Mouse (Mus musculus) limb, embryonic 10.5 days (tissue): ENCODE measurements around the gene Mef2c. TPM values are rescaled to one million over a fixed set of nuclear protein-coding genes. Genes with fewer than 3 reads are reported as not detected.

Experiments
- DNase-seq: peaks from one replicate; pipeline ENCODE4 v3.0.0-alpha.2; 2017; ENCODE audit warnings: low spot score
- H3K27ac ChIP-seq: fragments of 300-500 bp; sonication (generic); 2 replicates; pipeline ENCODE4 v1.5.1; 2016; ENCODE audit warnings: mild to moderate bottlenecking
- H3K27me3 ChIP-seq: fragments of 300-500 bp; sonication (generic); 2 replicates; pipeline ENCODE4 v1.6.1; 2016; ENCODE audit warnings: low read depth, mild to moderate bottlenecking; ENCODE audit not compliant: poor library complexity, severe bottlenecking
- H3K36me3 ChIP-seq: fragments of 300-500 bp; sonication (generic); 2 replicates; pipeline ENCODE4 v1.6.1; 2016; ENCODE audit warnings: mild to moderate bottlenecking, moderate library complexity
- H3K4me1 ChIP-seq: fragments of 300-500 bp; sonication (generic); 2 replicates; pipeline ENCODE4 v1.6.1; 2016
- H3K4me3 ChIP-seq: fragments of 300-500 bp; sonication (generic); 2 replicates; pipeline ENCODE4 v1.5.1; 2016; ENCODE audit warnings: mild to moderate bottlenecking, moderate library complexity
- H3K9me3 ChIP-seq: fragments of 300-500 bp; sonication (generic); replicated peaks from 2 replicates; pipeline ENCODE4 v1.6.1; 2016; ENCODE audit warnings: mild to moderate bottlenecking
- WGBS: fragments of 180-500 bp; shearing (Covaris S2); methylation state at CpG from one replicate; pipeline ENCODE4 v1.1.7; 2016; 5-methylcytosine and 5-hydroxymethylcytosine counted together
- polyA plus RNA-seq: library from polyadenylated mRNA; unstranded; fragments of >200 nt; fragmentation: Nextera tagmentation; extraction: Ambion mirVana; gene quantifications from 2 replicates; pipeline ENCODE4 v1.2.1, GENCODE M21; 2016

Gene Mef2c
- polyA plus RNA-seq, 1 experiment from 2014 or later, result 17.5 TPM

DNA sequence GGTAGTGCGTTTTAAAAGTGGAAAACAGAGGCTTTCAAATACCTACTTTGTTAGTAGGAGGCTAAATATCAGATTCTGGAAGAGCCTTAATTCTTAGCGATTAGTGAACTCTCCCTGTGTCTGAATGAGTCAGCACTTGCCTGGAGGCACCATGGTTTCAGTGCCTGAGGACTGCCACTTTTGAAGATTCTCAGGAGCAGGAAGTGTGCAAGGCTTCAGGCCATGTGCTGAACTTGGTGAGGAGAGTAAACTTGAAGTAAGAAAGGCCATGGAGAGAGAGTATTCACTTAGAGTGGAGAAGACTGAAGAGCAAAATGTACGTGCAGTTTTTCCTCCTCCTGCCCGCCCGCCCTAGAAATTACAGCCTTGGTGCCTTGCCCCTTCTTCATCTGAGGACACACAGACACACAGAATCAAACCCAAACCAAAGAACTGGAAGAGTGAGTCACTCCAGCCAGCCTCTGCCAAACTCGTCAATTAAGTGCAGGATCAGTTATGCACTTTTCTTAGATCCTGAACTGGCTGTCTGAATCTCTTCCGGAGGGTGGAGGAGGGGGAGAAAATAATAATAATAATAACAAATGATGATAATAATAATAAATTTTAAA is 148.2 kb downstream of the Mef2c start:
- Histone ChIP-seq H3K9me3 (no peaks in the 10 kb centered on the region), H3K27me3 (no peaks in the 10 kb centered on the region), H3K36me3 (no peaks in the 10 kb centered on the region), H3K27ac (no peak overlapping the region), H3K4me1 (no peaks in the 10 kb centered on the region), H3K4me3 (no peak overlapping the region)
- DNase-seq, result no peak
- WGBS, result 82% methylated on average over 7 of the region's 7 CpGs

DNA sequence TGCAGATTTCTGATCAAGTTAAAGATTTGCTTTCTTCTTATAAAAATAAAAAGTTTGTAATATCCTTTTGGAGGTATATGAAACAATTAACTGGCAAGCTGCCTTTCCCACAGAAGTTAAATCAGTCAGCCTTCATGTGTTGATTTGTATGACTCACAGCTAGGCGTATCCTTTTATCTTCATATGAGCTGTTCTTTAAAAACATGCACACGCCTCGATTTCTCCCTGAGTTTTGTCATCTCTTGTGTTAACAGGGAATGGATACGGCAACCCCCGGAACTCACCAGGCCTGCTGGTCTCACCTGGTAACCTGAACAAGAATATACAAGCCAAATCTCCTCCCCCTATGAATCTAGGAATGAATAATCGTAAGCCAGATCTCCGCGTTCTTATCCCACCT is 148.7 kb downstream of the Mef2c start:
- no peaks in the 10 kb centered on the region for H3K4me1 ChIP-seq
- no peak overlapping the region for H3K27ac ChIP-seq
- no peak overlapping the region for H3K4me3 ChIP-seq
- DNase-seq, result no peak
- 94% methylated on average over 8 of the region's 8 CpGs for WGBS
- no peaks in the 10 kb centered on the region for H3K27me3 ChIP-seq
- no peaks in the 10 kb centered on the region for H3K36me3 ChIP-seq
- H3K9me3 ChIP-seq, result no peaks in the 10 kb centered on the region

DNA sequence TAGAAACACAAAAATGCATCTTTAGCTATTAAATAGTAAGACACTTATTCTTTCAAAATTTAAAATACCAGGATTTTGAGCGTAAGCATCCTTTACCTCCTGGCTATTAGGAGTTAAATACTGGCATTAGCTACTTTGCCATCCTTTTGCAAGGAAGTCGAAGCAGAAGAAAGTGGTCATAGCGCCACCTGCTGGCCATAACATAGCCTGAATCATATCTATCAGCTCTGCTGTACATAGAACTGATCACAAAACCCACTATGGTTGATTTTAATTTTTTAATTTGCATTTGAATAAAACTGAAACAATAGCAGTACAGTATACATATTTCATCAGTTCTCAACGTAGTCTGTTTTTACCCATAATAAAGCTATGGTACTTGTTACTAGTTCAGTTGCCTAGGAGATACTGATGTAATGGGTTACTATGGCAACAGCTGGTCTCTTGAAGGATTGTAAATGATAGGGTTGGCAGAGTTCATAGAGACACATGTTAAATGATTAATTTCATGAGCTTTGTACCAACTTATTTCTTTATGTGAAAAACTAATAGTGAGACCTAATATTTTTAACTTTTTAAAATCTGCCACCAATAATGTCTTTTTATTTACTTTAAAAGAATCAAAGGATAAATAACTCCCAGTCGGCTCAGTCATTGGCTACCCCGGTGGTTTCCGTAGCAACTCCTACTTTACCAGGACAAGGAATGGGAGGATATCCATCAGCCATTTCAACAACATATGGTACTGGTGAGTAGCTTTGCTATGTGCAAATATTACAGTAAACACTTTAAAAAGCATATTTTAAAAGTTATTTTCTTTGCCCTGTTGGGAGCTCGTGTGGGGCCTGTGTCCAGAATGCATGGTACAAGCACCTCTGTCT is 151.3 kb downstream of the Mef2c start:
- Histone ChIP-seq H3K27ac (no peak overlapping the region), H3K27me3 (no peaks in the 10 kb centered on the region), H3K4me3 (no peak overlapping the region), H3K36me3 (no peaks in the 10 kb centered on the region), H3K9me3 (no peaks in the 10 kb centered on the region), H3K4me1 (no peaks in the 10 kb centered on the region)
- WGBS, result 47% methylated on average over 8 of the region's 8 CpGs
- peak; percentile 86 for DNase-seq

DNA sequence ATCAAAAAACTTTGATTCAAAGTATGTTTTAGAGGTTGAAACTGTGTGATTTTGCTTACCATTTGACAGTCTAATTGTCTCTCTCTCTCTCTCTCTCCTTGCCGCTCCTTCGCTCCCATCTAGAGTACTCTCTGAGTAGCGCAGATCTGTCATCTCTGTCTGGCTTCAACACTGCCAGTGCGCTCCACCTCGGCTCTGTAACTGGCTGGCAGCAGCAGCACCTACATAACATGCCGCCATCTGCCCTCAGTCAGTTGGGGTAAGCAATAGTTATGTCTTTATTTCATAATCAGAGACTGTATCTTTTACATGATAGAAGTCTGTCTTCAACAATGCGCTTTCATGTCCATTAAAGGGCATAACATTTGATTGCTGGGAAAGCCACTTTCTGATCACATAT is 152.3 kb downstream of the Mef2c start:
- Histone ChIP-seq H3K4me3 (no peak overlapping the region), H3K27me3 (no peaks in the 10 kb centered on the region), H3K9me3 (no peaks in the 10 kb centered on the region), H3K27ac (no peak overlapping the region), H3K36me3 (no peaks in the 10 kb centered on the region), H3K4me1 (no peaks in the 10 kb centered on the region)
- 86% methylated on average over 7 of the region's 7 CpGs for WGBS
- no peak for DNase-seq

DNA sequence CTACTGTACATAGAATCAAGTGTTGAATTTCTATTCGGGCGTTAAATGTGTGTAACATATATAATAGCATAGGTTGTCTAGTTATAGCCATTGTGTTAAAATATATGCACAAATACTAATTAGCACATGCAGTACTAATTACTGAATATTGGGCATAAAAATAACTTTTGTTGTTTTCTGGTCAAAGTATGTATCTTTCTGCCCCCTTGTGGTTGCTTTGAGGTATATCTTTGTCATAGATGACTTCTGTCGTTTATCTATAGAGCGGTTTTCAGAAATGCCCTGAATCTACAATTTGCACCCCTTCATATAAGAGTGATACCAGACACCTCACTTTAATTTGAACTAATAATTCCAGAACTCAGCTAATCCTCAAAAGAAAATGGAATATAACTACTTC is 152.9 kb downstream of the Mef2c start:
- no peaks in the 10 kb centered on the region for H3K4me1 ChIP-seq
- H3K27me3 ChIP-seq, result no peaks in the 10 kb centered on the region
- DNase-seq, result no peak
- H3K9me3 ChIP-seq, result no peaks in the 10 kb centered on the region
- 75% methylated on average over 4 of the region's 4 CpGs for WGBS
- no peak overlapping the region for H3K27ac ChIP-seq
- H3K4me3 ChIP-seq, result no peak overlapping the region
- H3K36me3 ChIP-seq, result no peaks in the 10 kb centered on the region

DNA sequence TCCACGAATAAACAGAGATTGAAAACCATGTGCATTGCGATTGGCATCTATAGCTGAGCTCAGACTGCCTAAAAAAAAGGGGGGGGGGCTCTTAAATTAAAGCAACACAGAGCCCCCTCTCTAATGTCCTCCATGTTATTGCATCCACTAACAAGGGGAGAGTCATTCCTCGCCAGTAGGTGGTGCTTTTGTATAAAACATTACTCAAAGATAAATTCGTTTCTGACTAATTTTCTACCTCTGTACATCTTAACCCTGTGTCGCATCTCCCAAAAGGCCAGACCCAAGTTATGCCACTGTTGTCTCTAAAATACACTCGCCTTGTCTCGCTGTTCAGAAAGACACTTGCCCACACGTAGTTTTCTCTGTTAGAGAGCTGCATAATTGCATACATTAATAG is 156.9 kb downstream of the Mef2c start:
- no peak for DNase-seq
- Histone ChIP-seq H3K9me3 (no peaks in the 10 kb centered on the region), H3K4me3 (no peak overlapping the region), H3K27ac (no peak overlapping the region), H3K36me3 (no peaks in the 10 kb centered on the region), H3K4me1 (no peaks in the 10 kb centered on the region), H3K27me3 (no peaks in the 10 kb centered on the region)
- WGBS, result 69% methylated on average over 8 of the region's 8 CpGs

DNA sequence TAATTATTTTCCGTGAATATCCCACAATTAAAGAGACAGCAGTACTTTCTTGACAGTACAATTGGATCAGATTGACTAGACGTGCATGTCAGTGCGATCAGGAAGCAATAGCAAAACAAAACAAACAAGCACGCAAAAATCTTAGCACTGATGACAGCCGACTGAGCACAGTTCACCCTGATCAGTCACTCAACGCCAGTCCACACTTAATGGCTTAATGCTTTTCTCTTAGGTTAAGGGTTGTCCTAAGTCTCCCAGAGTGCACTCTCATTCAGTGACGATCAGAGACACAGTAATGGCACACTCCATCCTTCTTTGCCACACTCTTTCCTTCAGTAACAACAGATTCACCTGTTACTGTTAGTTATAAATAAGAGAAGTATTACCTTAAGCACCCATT is 157.3 kb downstream of the Mef2c start:
- DNase-seq, result no peak
- H3K27me3 ChIP-seq, result no peaks in the 10 kb centered on the region
- H3K4me3 ChIP-seq, result no peak overlapping the region
- WGBS, result 80% methylated on average over 7 of the region's 7 CpGs
- H3K36me3 ChIP-seq, result no peaks in the 10 kb centered on the region
- no peaks in the 10 kb centered on the region for H3K9me3 ChIP-seq
- H3K4me1 ChIP-seq, result no peaks in the 10 kb centered on the region
- no peak overlapping the region for H3K27ac ChIP-seq

DNA sequence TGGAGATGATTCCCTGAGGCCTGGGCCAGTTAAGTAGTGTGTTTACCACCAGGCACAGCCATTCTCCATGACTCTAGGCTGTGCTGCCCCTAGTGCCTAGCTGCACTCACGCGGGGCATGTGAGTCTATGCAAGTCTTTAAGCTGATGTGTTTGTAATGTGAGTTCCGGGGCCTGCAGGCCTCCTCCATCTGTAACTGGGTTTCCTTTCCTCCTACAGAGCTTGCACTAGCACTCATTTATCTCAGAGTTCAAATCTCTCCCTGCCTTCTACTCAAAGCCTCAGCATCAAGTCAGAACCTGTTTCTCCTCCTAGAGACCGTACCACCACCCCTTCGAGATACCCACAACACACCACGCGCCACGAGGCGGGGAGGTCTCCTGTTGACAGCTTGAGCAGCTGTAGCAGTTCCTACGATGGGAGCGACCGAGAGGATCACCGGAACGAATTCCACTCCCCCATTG is 158.3 kb downstream of the Mef2c start:
- no peaks in the 10 kb centered on the region for H3K36me3 ChIP-seq
- H3K27ac ChIP-seq, result no peak overlapping the region
- H3K9me3 ChIP-seq, result no peaks in the 10 kb centered on the region
- H3K4me3 ChIP-seq, result no peak overlapping the region
- DNase-seq, result no peak
- no peaks in the 10 kb centered on the region for H3K27me3 ChIP-seq
- H3K4me1 ChIP-seq, result no peaks in the 10 kb centered on the region
- WGBS, result 64% methylated on average over 14 of the region's 14 CpGs

DNA sequence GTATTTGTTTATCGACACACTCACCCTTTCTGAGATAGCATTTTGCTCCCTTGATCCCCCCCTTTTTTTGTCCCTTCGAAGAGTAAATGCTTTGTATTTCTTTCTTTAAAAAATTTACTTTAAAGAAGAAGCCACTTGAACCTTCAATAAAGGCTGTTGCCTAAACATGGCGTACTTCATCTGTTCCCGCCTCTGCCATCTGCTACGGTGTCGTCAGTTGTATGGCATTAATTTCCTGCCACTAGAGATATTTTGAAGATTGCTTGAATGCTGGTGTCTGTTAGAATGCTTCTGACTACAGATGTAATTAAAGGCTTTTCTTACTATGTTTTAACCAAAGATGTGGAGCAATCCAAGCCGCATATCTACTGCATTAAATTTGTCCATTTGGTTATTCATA is 162.3 kb downstream of the Mef2c start:
- 93% methylated on average over 7 of the region's 7 CpGs for WGBS

DNA sequence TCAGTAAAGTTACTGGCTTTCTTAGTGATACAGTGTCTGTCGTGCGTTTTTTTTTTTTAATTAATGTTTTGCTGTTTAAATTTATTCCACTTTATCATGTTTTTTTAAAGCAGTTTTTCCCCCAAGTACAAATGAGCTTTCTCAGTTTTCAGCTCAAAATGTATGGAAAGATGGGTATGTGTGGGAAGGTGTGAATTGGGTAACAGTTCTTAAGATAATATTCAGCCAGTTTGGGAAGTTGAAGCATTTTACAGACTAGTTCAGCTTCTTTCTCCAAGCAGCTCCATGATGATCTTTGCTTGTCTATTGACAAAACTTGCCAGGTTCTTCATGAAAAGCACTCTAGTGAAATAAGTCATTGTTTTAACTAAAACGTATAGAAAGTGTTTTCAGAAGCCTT is 163.2 kb downstream of the Mef2c start:
- Histone ChIP-seq H3K36me3 (no peaks in the 10 kb centered on the region), H3K27me3 (no peaks in the 10 kb centered on the region), H3K9me3 (no peaks in the 10 kb centered on the region), H3K27ac (no peak overlapping the region), H3K4me1 (no peaks in the 10 kb centered on the region), H3K4me3 (no peak overlapping the region)
- no peak for DNase-seq
- WGBS, result 85% methylated on average over 3 of the region's 3 CpGs

More for the DNA sequence above, 162.3 kb downstream of the Mef2c start:
- Histone ChIP-seq H3K4me1 (no peaks in the 10 kb centered on the region), H3K27me3 (no peaks in the 10 kb centered on the region), H3K36me3 (no peaks in the 10 kb centered on the region), H3K4me3 (no peak overlapping the region), H3K27ac (no peak overlapping the region), H3K9me3 (no peaks in the 10 kb centered on the region)
- no peak for DNase-seq

DNA sequence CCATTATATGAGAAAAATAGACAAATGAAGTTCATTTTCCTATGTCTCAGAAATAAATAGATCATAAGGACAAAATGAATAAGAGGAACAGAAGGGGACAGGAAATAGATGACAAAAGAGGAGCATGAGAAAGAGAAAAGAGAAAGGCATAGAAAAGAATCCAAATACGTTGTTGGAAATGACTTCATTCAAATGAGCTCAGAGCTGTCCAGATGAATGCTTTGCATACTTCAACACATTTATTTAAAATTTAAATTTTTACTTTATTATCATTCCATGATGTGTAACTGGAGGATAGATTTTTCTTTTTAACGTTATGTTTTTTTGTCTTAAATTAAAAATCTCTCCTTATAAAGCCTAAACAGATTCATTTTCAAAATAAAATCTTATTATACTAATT is 203.8 kb downstream of the Mef2c start:
- 82% methylated on average over 2 of the region's 2 CpGs for WGBS
- DNase-seq, result no peak
- no peaks in the 10 kb centered on the region for H3K4me1 ChIP-seq
- no peaks in the 10 kb centered on the region for H3K9me3 ChIP-seq
- no peak overlapping the region for H3K4me3 ChIP-seq
- H3K27me3 ChIP-seq, result peaks cover 18% of the 10 kb centered on the region
- H3K27ac ChIP-seq, result no peak overlapping the region
- H3K36me3 ChIP-seq, result no peaks in the 10 kb centered on the region

DNA sequence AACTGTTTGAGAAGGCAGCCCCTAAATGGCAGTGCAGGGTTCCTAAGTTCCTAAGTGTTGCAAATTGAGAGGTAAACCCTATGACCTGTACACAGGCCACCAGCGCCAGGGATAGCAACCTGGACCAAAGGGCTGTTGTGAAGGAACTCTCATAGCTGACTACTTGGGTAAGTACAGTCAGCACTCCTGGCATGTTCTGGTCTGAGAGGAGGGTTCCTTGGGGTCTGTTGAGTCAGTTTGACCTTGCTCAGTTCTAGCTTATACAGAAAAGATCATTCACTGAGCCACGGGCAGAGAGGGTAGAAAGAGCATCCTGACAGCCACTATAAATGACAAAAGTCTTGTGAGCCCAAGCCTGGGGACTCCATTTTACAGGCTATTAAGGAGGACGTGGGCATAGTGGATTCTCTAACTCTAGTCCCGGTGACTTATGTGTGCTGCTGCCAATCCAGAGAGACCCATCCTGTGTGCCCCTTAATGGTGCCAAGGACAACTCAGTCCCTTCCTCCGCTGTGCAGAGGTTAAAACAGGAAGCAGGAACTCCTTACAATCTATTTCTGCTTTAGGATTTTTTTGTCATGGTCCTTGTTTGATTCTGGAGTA is 209.0 kb downstream of the Mef2c start:
- Histone ChIP-seq H3K4me1 (peaks cover 9% of the 10 kb centered on the region; the same call in 1 of the 2 replicates), H3K27ac (no peak overlapping the region), H3K9me3 (no peaks in the 10 kb centered on the region), H3K4me3 (no peak overlapping the region), H3K36me3 (no peaks in the 10 kb centered on the region), H3K27me3 (peaks cover 71% of the 10 kb centered on the region)
- peak; percentile 32 for DNase-seq
- 22% methylated on average over 5 of the region's 5 CpGs for WGBS

DNA sequence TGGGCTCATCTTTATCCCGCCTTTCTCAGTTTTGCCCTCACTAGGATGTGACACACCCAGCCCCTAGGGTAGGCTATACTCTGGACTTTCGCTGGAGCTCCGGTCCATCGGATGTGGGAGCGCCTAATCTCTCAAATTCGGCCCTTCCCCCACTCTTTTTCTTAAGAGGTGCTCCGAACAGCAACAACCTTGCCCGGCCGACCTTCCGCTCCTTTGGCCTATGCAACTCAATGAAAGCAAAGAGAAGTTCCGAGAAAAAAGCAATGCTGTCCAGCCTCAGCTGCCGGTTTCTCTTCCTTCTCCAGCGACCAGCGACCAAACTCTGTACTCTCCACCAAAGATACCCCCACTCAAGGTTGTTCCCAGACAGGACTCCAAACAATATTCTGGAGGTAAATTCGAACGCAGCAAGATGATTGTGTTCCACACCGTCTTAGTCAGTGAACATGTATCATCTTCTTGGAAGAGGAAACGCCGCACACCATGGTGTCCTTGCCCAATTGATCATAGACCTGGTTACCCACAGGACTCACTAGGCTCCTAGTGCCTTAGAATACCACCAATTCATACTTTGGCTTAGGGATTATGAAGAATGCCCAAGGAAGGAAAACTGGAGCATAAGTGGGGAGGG is 209.9 kb downstream of the Mef2c start:
- no peak overlapping the region for H3K4me3 ChIP-seq
- H3K27me3 ChIP-seq, result peaks cover 80% of the 10 kb centered on the region
- DNase-seq, result peak; percentile 36

More for the DNA sequence above, 209.9 kb downstream of the Mef2c start:
- H3K36me3 ChIP-seq, result no peaks in the 10 kb centered on the region
- H3K4me1 ChIP-seq, result peaks cover 9% of the 10 kb centered on the region; the same call in 1 of the 2 replicates
- H3K27ac ChIP-seq, result no peak overlapping the region
- 3% methylated on average over 19 of the region's 19 CpGs for WGBS
- no peaks in the 10 kb centered on the region for H3K9me3 ChIP-seq
